In the genomic region with DNA sequence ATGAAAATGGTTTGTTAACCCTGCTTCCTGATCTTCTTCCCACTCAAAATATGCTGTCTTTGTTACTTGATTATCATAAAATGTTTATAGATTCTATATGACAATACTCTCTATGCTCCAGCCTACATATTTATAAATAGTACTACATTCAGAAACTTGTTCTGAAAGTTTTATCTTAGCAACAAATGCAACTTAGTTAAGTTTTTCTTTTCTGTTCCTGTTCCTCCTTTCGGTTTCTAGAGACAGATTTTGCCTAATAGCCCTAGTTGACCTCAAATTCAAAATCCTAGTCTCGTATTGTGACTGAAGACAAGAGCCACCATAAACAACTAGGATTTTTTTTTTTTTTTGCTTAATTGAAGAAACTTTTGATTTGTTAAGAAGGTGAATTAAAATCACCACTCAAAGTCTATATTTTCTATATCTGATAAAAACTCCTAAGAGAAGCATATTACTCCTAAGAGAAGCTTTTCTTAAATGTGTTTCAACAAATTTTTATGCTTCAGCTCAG, we compare ENCODE assay signal across 1 mouse cellular context.
A peak's percentile ranks its signal among the peaks of the same experiment; 100 is the strongest.
TF ChIP-seq lines count a peak whose summit lies in the region.

No protein-coding gene starts in this region.

TF ChIP-seq in CH12.LX, 34 proteins besides CTCF, POLR2A, EP300 and RAD21 (continued from another document):
- TF ChIP-seq CHD2 (IDR thresholded peaks at IDR 0.05; ENCODE audit: low read length) (no peak), ZNF384 (IDR thresholded peaks at IDR 0.05; ENCODE audit: low read depth, low read length) (peak; percentile 91), ETS1 (conservative IDR thresholded peaks at IDR 0.05; ENCODE audit: low read depth, low read length) (peak; percentile 12; the same call in 1 of the 2 replicates), UBTF (IDR thresholded peaks at IDR 0.05; ENCODE audit: low read depth, low read length) (no peak)
